17 mouse cellular contexts compared by ENCODE assay signal in genomic region chr9:60414076-60414755, GRCm38 (mm10).
DNase-seq lines count a peak whose midpoint lies in the region; ATAC-seq and TF ChIP-seq lines count a peak whose summit lies in the region.
"Had no signal": no experiment of that assay in that cellular context is flagged by ENCODE, and none has a peak within 500 bp of the region (broad histone marks: within the 10 kb centered on the region; RNA-seq: fewer than 3 reads in every experiment).

No protein-coding gene starts in this region.

- no peak overlapping the region for H3K27ac ChIP-seq in kidney, postnatal 0 days
- H3K27ac ChIP-seq in midbrain, postnatal 0 days (ENCODE audit: low read depth, low read length), result no peak overlapping the region
- no peak overlapping the region for H3K27ac ChIP-seq in midbrain, embryonic 16.5 days (ENCODE audit: low read length)
- H3K27ac ChIP-seq: embryonic facial prominence, embryonic 13.5 days; forebrain, embryonic 12.5 days; heart, embryonic 13.5 days; layer of hippocampus, adult 2 months; limb, embryonic 13.5 days; liver, embryonic 15.5 days had no signal

- DNase-seq in kidney, postnatal 0 days (ENCODE audit: low spot score), result peak; percentile 66
- no peak for DNase-seq in kidney, postnatal 14 days
- peak; percentile 51 for DNase-seq in midbrain, postnatal 0 days (ENCODE audit: low spot score)
- peak; percentile 50 for DNase-seq in fibroblast of lung, adult 2 months (ENCODE audit: low read depth)
- no peak for DNase-seq in B cell, adult 2 months
- no peak for DNase-seq in right cerebral cortex, postnatal 4 days
- DNase-seq: adrenal gland, postnatal 25 days; heart, postnatal 4 days; thymus, adult 18-20 months had no signal

- no peak overlapping the region for H3K9ac ChIP-seq in kidney, postnatal 0 days (ENCODE audit: low read depth, low read length)
- no peak overlapping the region for H3K9ac ChIP-seq in midbrain, postnatal 0 days (replicated peaks; ENCODE audit: low read length, poor library complexity, severe bottlenecking)
- no peak overlapping the region for H3K9ac ChIP-seq in midbrain, embryonic 16.5 days (ENCODE audit: low read depth, low read length)
- H3K9ac ChIP-seq: embryonic facial prominence, embryonic 13.5 days; forebrain, embryonic 12.5 days; heart, embryonic 13.5 days; limb, embryonic 13.5 days; liver, embryonic 15.5 days had no signal

- WGBS in kidney, postnatal 0 days, result 20% methylated on average over 4 of the region's 4 CpGs
- 29% methylated on average over 4 of the region's 4 CpGs for WGBS in midbrain, postnatal 0 days
- WGBS in midbrain, embryonic 16.5 days, result 23% methylated on average over 4 of the region's 4 CpGs

- TF ChIP-seq CTCF in kidney, postnatal 0 days (IDR thresholded peaks at IDR 0.05; ENCODE audit: low read depth), result no peak
- TF ChIP-seq CTCF in midbrain, postnatal 0 days (IDR thresholded peaks at IDR 0.05), result no peak

- no peaks in the 10 kb centered on the region for H3K27me3 ChIP-seq in kidney, postnatal 0 days (ENCODE audit: insufficient read depth, low read length)
- no peaks in the 10 kb centered on the region for H3K27me3 ChIP-seq in midbrain, postnatal 0 days (ENCODE audit: insufficient read depth, low read length)
- H3K27me3 ChIP-seq in midbrain, embryonic 16.5 days (ENCODE audit: control insufficient read depth, insufficient read depth, low read depth, low read length), result no peaks in the 10 kb centered on the region
- H3K27me3 ChIP-seq: embryonic facial prominence, embryonic 13.5 days; forebrain, embryonic 12.5 days; heart, embryonic 13.5 days; limb, embryonic 13.5 days; liver, embryonic 15.5 days had no signal

- ATAC-seq in kidney, postnatal 0 days (replicated peaks; ENCODE audit: low FRiP score, low read depth), result no peak
- ATAC-seq in midbrain, postnatal 0 days (ENCODE audit: low FRiP score), result no peak
- ATAC-seq in midbrain, embryonic 16.5 days, result no peak
- ATAC-seq: intestine, postnatal 0 days had no signal

- H3K36me3 ChIP-seq in kidney, postnatal 0 days (ENCODE audit: insufficient read depth, low read length), result no peaks in the 10 kb centered on the region
- no peaks in the 10 kb centered on the region for H3K36me3 ChIP-seq in midbrain, postnatal 0 days (ENCODE audit: insufficient read depth, low read length)
- H3K36me3 ChIP-seq in midbrain, embryonic 16.5 days (ENCODE audit: control insufficient read depth, insufficient read depth, low read length), result no peaks in the 10 kb centered on the region
- H3K36me3 ChIP-seq: embryonic facial prominence, embryonic 13.5 days; forebrain, embryonic 12.5 days; heart, embryonic 13.5 days; limb, embryonic 13.5 days; liver, embryonic 15.5 days had no signal

- no peak overlapping the region for H3K4me3 ChIP-seq in kidney, postnatal 0 days (replicated peaks; ENCODE audit: low read depth, low read length)
- no peak overlapping the region for H3K4me3 ChIP-seq in midbrain, postnatal 0 days (ENCODE audit: low read depth, low read length)
- H3K4me3 ChIP-seq in midbrain, embryonic 16.5 days (ENCODE audit: low read depth, low read length), result no peak overlapping the region
- H3K4me3 ChIP-seq: embryonic facial prominence, embryonic 13.5 days; forebrain, embryonic 12.5 days; heart, embryonic 13.5 days; layer of hippocampus, adult 2 months; limb, embryonic 13.5 days; liver, embryonic 15.5 days had no signal

- no peak overlapping the region for H3K4me2 ChIP-seq in kidney, postnatal 0 days (ENCODE audit: low read length)
- H3K4me2 ChIP-seq in midbrain, postnatal 0 days (ENCODE audit: low read depth, low read length, poor library complexity, severe bottlenecking), result no peak overlapping the region
- no peak overlapping the region for H3K4me2 ChIP-seq in midbrain, embryonic 16.5 days (ENCODE audit: low read length)
- H3K4me2 ChIP-seq: embryonic facial prominence, embryonic 13.5 days; forebrain, embryonic 12.5 days; heart, embryonic 13.5 days; limb, embryonic 13.5 days; liver, embryonic 15.5 days had no signal

- H3K9me3 ChIP-seq in kidney, postnatal 0 days (replicated peaks; ENCODE audit: low read length), result no peaks in the 10 kb centered on the region
- H3K9me3 ChIP-seq in midbrain, postnatal 0 days (ENCODE audit: low read length), result no peaks in the 10 kb centered on the region
- no peaks in the 10 kb centered on the region for H3K9me3 ChIP-seq in midbrain, embryonic 16.5 days (replicated peaks; ENCODE audit: control insufficient read depth, low read length, poor library complexity, severe bottlenecking)
- H3K9me3 ChIP-seq: embryonic facial prominence, embryonic 13.5 days; forebrain, embryonic 12.5 days; heart, embryonic 13.5 days; limb, embryonic 13.5 days; liver, embryonic 15.5 days had no signal

- no peaks in the 10 kb centered on the region for H3K4me1 ChIP-seq in kidney, postnatal 0 days (replicated peaks; ENCODE audit: insufficient read depth, low read length)
- 0 out of 2 replicates have a peak, but pooled peaks cover 4% of the 10 kb centered on the region for H3K4me1 ChIP-seq in midbrain, postnatal 0 days (ENCODE audit: insufficient read depth, low read length)
- H3K4me1 ChIP-seq in midbrain, embryonic 16.5 days (ENCODE audit: control insufficient read depth, insufficient read depth, low read length), result peaks cover 9% of the 10 kb centered on the region
- H3K4me1 ChIP-seq: liver, embryonic 15.5 days had no signal

Comparison
In these comparisons a context has a peak if more than half of its experiments do, and no peak if none do; other contexts are left out.
1. DNase-seq: peak in kidney, postnatal 0 days (single experiment), midbrain, postnatal 0 days (single experiment) and fibroblast of lung, adult 2 months (single experiment); none in kidney, postnatal 14 days (single experiment), B cell, adult 2 months (0 of 2) and right cerebral cortex, postnatal 4 days (single experiment).